Mouse (Mus musculus): ENCODE results near the gene Trmt44. TPM values are rescaled to one million over a fixed set of nuclear protein-coding genes. Genes with fewer than 3 reads are reported as not detected.
A peak's percentile ranks its signal among the peaks of the same experiment; 100 is the strongest.

Gene Trmt44
- polyA plus RNA-seq, 1 experiment from 2014 or later: 3.1 TPM

- DNase-seq: no peak
These were observed 12.3 kb downstream of the Trmt44 start for GRCm38 (mm10) chr5:35562616-35563015.

GRCm38 (mm10) chr5:35559447-35559846, 15.4 kb downstream of the Trmt44 start:
- H3K4me3 ChIP-seq (replicated peaks): no peak overlapping the region
- no peak for ATAC-seq (ENCODE audit: low read depth)
- H3K27ac ChIP-seq: no peak overlapping the region
- DNase-seq: no peak
- H3K4me2 ChIP-seq: no peak overlapping the region
- 60% methylated on average over 8 of the region's 8 CpGs for WGBS (ENCODE audit: insufficient replicate concordance)
- H3K4me1 ChIP-seq (replicated peaks): peaks cover 3% of the 10 kb centered on the region; the same call in 1 of the 2 replicates
- H3K9ac ChIP-seq: no peak overlapping the region
- no peaks in the 10 kb centered on the region for H3K27me3 ChIP-seq
- H3K9me3 ChIP-seq (replicated peaks): no peaks in the 10 kb centered on the region
- peaks cover 77% of the 10 kb centered on the region for H3K36me3 ChIP-seq

More at GRCm38 (mm10) chr5:35562616-35563015, 12.3 kb downstream of the Trmt44 start:
- ATAC-seq (ENCODE audit: low read depth): no peak
- Histone ChIP-seq H3K27ac (no peak overlapping the region), H3K4me1 (replicated peaks) (peaks cover 3% of the 10 kb centered on the region; the same call in 1 of the 2 replicates), H3K27me3 (no peaks in the 10 kb centered on the region), H3K9me3 (replicated peaks) (no peaks in the 10 kb centered on the region), H3K4me2 (no peak overlapping the region), H3K36me3 (peaks cover 87% of the 10 kb centered on the region), H3K9ac (no peak overlapping the region), H3K4me3 (replicated peaks) (no peak overlapping the region)
- 82% methylated on average over 2 of the region's 2 CpGs for WGBS (ENCODE audit: insufficient replicate concordance)

GRCm38 (mm10) chr5:35557946-35558621, 16.8 kb downstream of the Trmt44 start:
- WGBS (ENCODE audit: insufficient replicate concordance): 76% methylated on average over 13 of the region's 13 CpGs
- no peak overlapping the region for H3K27ac ChIP-seq
- no peaks in the 10 kb centered on the region for H3K27me3 ChIP-seq
- no peak for DNase-seq
- no peaks in the 10 kb centered on the region for H3K9me3 ChIP-seq (replicated peaks)
- H3K36me3 ChIP-seq: peaks cover 64% of the 10 kb centered on the region
- ATAC-seq (ENCODE audit: low read depth): peak; percentile 22; the same call in 1 of the 2 replicates
- H3K9ac ChIP-seq: no peak overlapping the region
- H3K4me2 ChIP-seq: no peak overlapping the region
- H3K4me3 ChIP-seq (replicated peaks): no peak overlapping the region
- peaks cover 3% of the 10 kb centered on the region; the same call in 1 of the 2 replicates for H3K4me1 ChIP-seq (replicated peaks)

GRCm38 (mm10) chr5:35556393-35556792, 18.5 kb downstream of the Trmt44 start:
- H3K4me3 ChIP-seq (replicated peaks): no peak overlapping the region
- DNase-seq: no peak
- no peak for ATAC-seq (ENCODE audit: low read depth)
- no peak overlapping the region for H3K4me2 ChIP-seq
- WGBS (ENCODE audit: insufficient replicate concordance): 59% methylated on average over 7 of the region's 7 CpGs
- H3K9me3 ChIP-seq (replicated peaks): no peaks in the 10 kb centered on the region
- H3K9ac ChIP-seq: no peak overlapping the region
- H3K4me1 ChIP-seq (replicated peaks): peaks cover 3% of the 10 kb centered on the region; the same call in 1 of the 2 replicates
- no peaks in the 10 kb centered on the region for H3K27me3 ChIP-seq
- peaks cover 47% of the 10 kb centered on the region for H3K36me3 ChIP-seq
- no peak overlapping the region for H3K27ac ChIP-seq

GRCm38 (mm10) chr5:35552838-35553539, 21.9 kb downstream of the Trmt44 start:
- H3K4me2 ChIP-seq: no peak overlapping the region
- no peaks in the 10 kb centered on the region for H3K27me3 ChIP-seq
- H3K4me1 ChIP-seq (replicated peaks): no peaks in the 10 kb centered on the region
- WGBS (ENCODE audit: insufficient replicate concordance): 67% methylated on average over 4 of the region's 4 CpGs
- ATAC-seq (ENCODE audit: low read depth): no peak
- no peak for DNase-seq
- no peak overlapping the region for H3K27ac ChIP-seq
- no peaks in the 10 kb centered on the region for H3K9me3 ChIP-seq (replicated peaks)
- no peak overlapping the region for H3K4me3 ChIP-seq (replicated peaks)
- no peak overlapping the region for H3K9ac ChIP-seq
- peaks cover 24% of the 10 kb centered on the region for H3K36me3 ChIP-seq

GRCm38 (mm10) chr5:35551855-35552837, 22.7 kb downstream of the Trmt44 start:
- no peaks in the 10 kb centered on the region for H3K27me3 ChIP-seq
- no peak overlapping the region for H3K27ac ChIP-seq
- no peak overlapping the region for H3K4me2 ChIP-seq
- H3K9me3 ChIP-seq (replicated peaks): no peaks in the 10 kb centered on the region
- peaks cover 16% of the 10 kb centered on the region for H3K36me3 ChIP-seq
- no peak overlapping the region for H3K9ac ChIP-seq
- H3K4me3 ChIP-seq (replicated peaks): no peak overlapping the region
- DNase-seq (no peak), ATAC-seq (ENCODE audit: low read depth) (0 out of 2 replicates have a peak, but pooled peaks have one; percentile 18)
- no peaks in the 10 kb centered on the region for H3K4me1 ChIP-seq (replicated peaks)
- WGBS (ENCODE audit: insufficient replicate concordance): 41% methylated on average over 7 of the region's 7 CpGs

GRCm38 (mm10) chr5:35546127-35546526, 28.7 kb downstream of the Trmt44 start:
- ATAC-seq (ENCODE audit: low read depth) (0 out of 2 replicates have a peak, but pooled peaks have one; percentile 47), DNase-seq (no peak)
- H3K36me3 ChIP-seq: no peaks in the 10 kb centered on the region
- no peaks in the 10 kb centered on the region for H3K27me3 ChIP-seq
- no peaks in the 10 kb centered on the region for H3K4me1 ChIP-seq (replicated peaks)
- H3K27ac ChIP-seq: no peak overlapping the region
- H3K9me3 ChIP-seq (replicated peaks): no peaks in the 10 kb centered on the region
- no peak overlapping the region for H3K4me2 ChIP-seq
- no peak overlapping the region for H3K4me3 ChIP-seq (replicated peaks)
- H3K9ac ChIP-seq: no peak overlapping the region

- Histone ChIP-seq H3K27me3 (no peaks in the 10 kb centered on the region), H3K4me1 (replicated peaks) (no peaks in the 10 kb centered on the region), H3K27ac (no peak overlapping the region), H3K4me2 (no peak overlapping the region), H3K36me3 (no peaks in the 10 kb centered on the region), H3K9ac (no peak overlapping the region), H3K4me3 (replicated peaks) (no peak overlapping the region), H3K9me3 (replicated peaks) (no peaks in the 10 kb centered on the region)
- WGBS (ENCODE audit: insufficient replicate concordance): 58% methylated on average over 4 of the region's 4 CpGs
- DNase-seq (no peak), ATAC-seq (ENCODE audit: low read depth) (no peak)
These were observed 33.6 kb downstream of the Trmt44 start for GRCm38 (mm10) chr5:35541059-35541790.

- Histone ChIP-seq H3K4me3 (replicated peaks) (no peak overlapping the region), H3K9ac (no peak overlapping the region), H3K4me1 (replicated peaks) (no peaks in the 10 kb centered on the region), H3K36me3 (no peaks in the 10 kb centered on the region), H3K4me2 (no peak overlapping the region), H3K27ac (no peak overlapping the region), H3K27me3 (no peaks in the 10 kb centered on the region), H3K9me3 (replicated peaks) (no peaks in the 10 kb centered on the region)
- no peak for DNase-seq
- WGBS (ENCODE audit: insufficient replicate concordance): 37% methylated on average over 5 of the region's 5 CpGs
- ATAC-seq (ENCODE audit: low read depth): no peak
These were observed 34.3 kb downstream of the Trmt44 start for GRCm38 (mm10) chr5:35540555-35540954.

GRCm38 (mm10) chr5:35539576-35539975, 35.3 kb downstream of the Trmt44 start:
- no peak for DNase-seq
- Histone ChIP-seq H3K9me3 (replicated peaks) (no peaks in the 10 kb centered on the region), H3K27me3 (no peaks in the 10 kb centered on the region), H3K4me1 (replicated peaks) (no peaks in the 10 kb centered on the region), H3K4me2 (no peak overlapping the region), H3K36me3 (no peaks in the 10 kb centered on the region), H3K9ac (no peak overlapping the region), H3K27ac (no peak overlapping the region), H3K4me3 (replicated peaks) (no peak overlapping the region)
- 46% methylated on average over 4 of the region's 4 CpGs for WGBS (ENCODE audit: insufficient replicate concordance)
- no peak for ATAC-seq (ENCODE audit: low read depth)
